Mouse (Mus musculus): ENCODE data around the gene Lrrc1. TPM values are rescaled to one million over a fixed set of nuclear protein-coding genes. Genes with fewer than 3 reads are reported as not detected.
A peak's percentile ranks its signal among the peaks of the same experiment; 100 is the strongest.

The Lrrc1 gene
- total RNA-seq, 2 experiments from 2014 or later = 7.5 to 7.9 TPM

GRCm38 (mm10) chr9:77429230-77430015, 115.2 kb downstream of the Lrrc1 start:
- DNase-seq (ENCODE audit: low spot score in 2 of 2) = no peak

- no peak for DNase-seq (ENCODE audit: low spot score in 2 of 2)
Measured at GRCm38 (mm10) chr9:77428748-77429140, 115.9 kb downstream of the Lrrc1 start.

GRCm38 (mm10) chr9:77428115-77428747, 116.4 kb downstream of the Lrrc1 start:
- no peak for DNase-seq (ENCODE audit: low spot score in 2 of 2)

- DNase-seq (ENCODE audit: low spot score in 2 of 2) = peak; percentile 46 to 60
Measured at GRCm38 (mm10) chr9:77427292-77428114, 117.2 kb downstream of the Lrrc1 start.

GRCm38 (mm10) chr9:77426110-77426509, 118.6 kb downstream of the Lrrc1 start:
- DNase-seq (ENCODE audit: low spot score in 2 of 2) = no peak

- no peak for DNase-seq (ENCODE audit: low spot score in 2 of 2)
Measured at GRCm38 (mm10) chr9:77425553-77425952, 119.1 kb downstream of the Lrrc1 start.

- no peak for DNase-seq (ENCODE audit: low spot score in 2 of 2)
Measured at GRCm38 (mm10) chr9:77420200-77420585, 124.5 kb downstream of the Lrrc1 start.

DNA sequence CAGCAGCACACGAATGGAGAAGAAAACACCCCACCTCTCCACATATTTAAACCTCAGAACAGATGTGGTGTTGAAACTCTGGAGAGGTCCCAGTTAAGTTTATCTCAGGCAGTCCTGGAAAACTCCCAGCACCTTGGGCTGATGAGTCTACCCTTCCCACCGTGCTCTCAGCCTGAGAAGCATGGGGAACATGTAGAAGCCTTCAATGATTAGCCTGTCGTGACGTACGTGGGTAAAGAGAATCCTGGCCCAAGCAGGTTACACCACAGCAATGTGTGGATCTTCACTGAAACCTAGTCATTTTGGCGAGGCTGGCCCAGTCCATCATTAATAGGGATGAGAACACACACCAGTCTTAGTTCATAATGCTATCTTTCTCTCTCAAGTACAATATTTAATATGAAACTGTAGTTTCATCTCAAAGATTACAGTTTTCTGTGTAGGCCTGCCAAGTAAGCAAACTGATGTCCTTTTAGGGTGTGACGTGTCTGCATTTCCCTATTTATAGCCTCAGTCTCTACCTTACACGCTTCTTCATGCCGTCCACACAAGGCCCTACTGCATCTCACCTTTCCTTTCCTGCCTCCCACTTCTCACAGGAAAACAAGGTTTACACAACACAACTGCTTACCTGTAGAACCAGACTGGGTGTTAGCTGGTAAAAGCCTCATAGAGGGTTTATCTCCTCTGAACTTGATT, 125.0 kb downstream of the Lrrc1 start:
- no peak for DNase-seq (ENCODE audit: low spot score in 2 of 2)

DNA sequence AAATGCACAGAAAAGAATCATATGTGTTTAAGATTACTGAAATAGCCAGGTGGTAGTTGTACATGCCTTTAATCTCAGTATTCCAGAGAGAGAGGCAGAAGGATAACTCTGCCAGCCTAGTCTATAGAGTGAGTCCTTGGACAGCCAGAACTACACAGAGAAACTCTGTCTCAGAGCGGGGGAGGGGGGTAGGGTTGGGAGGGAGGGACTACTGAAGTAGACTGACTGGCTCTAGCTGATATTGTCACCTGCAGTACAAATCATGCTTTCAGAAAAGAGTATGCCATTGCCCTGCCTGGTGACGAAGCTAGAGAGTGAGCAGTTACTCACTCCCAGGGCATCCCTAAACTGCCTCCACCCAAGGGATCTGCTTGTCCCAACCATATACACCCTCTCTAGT, 125.9 kb downstream of the Lrrc1 start:
- no peak for DNase-seq (ENCODE audit: low spot score in 2 of 2)

GRCm38 (mm10) chr9:77416486-77416885, 128.2 kb downstream of the Lrrc1 start:
- no peak for DNase-seq (ENCODE audit: low spot score in 2 of 2)

GRCm38 (mm10) chr9:77416002-77416401, 128.7 kb downstream of the Lrrc1 start:
- DNase-seq (ENCODE audit: low spot score in 2 of 2) = no peak

- no peak for DNase-seq (ENCODE audit: low spot score in 2 of 2)
Measured at GRCm38 (mm10) chr9:77411830-77412425, 132.7 kb downstream of the Lrrc1 start.

DNA sequence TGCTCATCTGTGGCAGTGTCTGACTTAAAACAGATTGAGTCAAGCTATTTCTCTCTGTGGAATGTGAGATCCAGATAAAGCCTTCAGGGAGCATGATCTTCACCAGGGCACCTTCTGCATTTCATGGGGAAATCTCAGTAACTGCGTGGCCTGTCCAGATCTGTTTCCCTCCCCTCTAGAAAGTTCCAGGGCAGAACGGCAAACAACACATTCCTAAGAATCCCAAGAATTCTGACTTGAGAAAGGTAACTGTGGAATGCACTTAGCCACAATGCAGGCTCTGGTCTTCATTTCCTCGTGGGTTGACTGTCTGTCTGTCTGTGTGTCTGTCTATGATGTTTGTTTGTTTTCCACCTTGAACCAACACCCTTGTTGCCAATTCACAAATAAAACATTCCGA, 133.7 kb downstream of the Lrrc1 start:
- no peak for DNase-seq (ENCODE audit: low spot score in 2 of 2)

DNA sequence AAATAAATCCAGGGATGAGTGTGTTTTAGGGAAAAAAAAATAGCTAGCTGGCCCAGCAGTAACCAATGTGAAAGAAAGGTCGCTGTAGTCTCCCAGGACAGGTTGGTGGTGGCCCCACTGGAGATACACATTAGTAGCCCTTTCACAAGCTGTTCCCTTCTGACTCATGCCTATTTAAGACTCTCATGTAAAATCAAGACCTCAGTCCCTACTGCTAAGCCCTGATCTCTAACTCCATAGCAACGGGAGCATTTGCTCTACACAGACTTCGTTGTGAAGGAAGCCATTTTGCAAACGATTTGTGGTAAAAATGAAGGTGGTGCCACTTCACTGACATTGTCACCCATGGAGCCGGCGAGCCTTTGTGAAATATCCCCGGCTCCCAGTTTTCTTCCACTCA, 134.1 kb downstream of the Lrrc1 start:
- DNase-seq (ENCODE audit: low spot score in 2 of 2) = no peak

GRCm38 (mm10) chr9:77408053-77408603, 136.5 kb downstream of the Lrrc1 start:
- DNase-seq (ENCODE audit: low spot score in 2 of 2) = no peak

DNA sequence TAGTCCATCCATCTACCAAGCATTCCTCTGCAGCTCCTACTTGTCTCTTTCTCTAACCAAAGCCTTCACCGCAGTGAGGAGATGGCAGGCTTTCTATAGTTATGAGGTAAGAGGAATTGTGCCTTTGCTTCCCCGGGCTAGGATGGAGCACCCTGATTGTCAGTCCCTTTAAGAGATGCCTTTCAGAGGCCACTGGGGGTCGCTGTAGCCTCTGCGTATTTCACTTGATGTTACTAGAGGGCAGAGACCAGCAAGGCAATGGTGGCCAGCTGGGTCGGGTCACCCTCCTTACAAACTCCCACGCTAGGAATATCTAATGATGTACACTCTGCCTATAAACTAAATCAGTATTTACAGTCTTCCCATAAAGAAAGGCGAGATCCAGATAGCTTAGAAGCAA, 137.8 kb downstream of the Lrrc1 start:
- DNase-seq (ENCODE audit: low spot score in 2 of 2) = peak; percentile 22 to 47

DNA sequence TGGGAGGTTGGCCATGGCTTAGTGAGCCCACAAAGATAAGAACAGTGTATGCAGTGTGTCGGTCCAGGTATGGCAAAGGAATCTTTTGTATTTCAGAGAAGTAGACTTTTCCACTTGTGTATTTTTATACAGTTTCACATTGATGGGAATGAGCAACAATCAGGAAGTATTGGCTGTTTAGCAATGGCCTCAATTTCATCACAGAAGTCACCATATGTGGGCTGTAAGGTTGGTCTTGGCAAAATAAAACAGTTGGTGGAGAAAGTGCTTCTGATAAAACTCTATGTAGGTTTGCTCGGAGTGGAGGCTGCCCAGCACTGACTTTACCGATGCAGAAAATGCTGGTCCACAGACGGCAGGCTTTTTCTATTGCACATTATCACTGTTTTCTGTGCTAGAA, 140.2 kb downstream of the Lrrc1 start:
- no peak for DNase-seq (ENCODE audit: low spot score in 2 of 2)

DNA sequence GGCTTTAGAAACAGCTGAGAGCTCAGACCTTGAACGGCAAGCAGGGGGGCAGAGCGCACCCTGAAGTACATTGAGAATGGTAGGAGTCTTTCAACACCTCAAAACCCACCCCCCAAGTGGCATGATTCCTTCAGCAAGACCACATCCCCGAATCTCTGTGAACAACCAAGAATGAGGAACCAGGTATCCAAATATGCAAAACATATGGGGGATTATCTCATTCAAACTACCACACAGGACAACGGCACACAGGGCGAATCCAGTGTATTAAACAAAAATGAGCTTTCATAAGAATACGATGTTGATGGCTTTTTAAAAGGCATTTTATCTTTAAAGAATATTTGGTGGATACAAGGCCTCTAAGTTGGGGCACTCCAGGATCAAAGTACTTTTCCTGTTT, 140.7 kb downstream of the Lrrc1 start:
- DNase-seq (ENCODE audit: low spot score in 2 of 2) = no peak

GRCm38 (mm10) chr9:77402971-77403370, 141.7 kb downstream of the Lrrc1 start:
- DNase-seq (ENCODE audit: low spot score in 2 of 2) = no peak

DNA sequence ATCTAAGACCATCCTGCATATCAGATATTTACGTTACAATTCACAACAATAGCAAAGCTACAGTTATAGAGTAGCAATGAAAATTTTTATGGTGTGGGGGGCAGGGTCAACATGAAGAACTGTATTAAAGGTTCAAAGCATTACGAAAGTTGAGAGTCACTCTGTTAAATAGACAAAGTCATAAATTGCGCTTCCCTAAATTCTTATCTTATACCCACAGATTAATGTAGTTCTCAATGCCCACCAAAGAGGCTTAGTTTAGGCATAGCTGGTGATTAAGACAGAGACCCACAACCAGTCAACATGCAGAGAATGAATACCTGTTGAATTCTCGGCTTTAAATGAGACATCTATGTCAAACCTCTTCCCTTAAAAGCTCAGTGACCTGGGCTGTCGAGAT, 144.9 kb downstream of the Lrrc1 start:
- no peak for DNase-seq (ENCODE audit: low spot score in 2 of 2)

Data from adrenal gland, adult 18-20 months (tissue).